Mouse (Mus musculus): ENCODE data around the gene Mstn.

Mstn gene

DNA sequence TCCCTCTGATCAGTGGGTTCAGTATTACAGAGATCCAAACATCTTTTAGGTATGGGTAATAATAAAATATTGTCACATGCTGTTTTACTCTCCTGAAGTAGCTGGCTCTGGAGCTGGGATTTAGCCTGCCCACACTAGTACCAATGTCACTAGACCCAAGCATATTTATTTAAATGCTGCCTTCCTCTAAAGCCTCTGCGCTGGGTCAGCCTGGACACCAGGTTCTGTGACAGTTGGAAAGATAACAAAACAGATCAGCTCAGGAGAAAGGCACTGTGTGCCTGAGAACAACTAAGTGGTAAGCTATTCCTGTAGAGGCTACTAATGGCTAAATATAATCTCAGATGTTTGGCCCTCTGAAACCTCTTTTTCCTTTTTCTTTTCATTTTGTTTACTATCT is 49.1 kb downstream of the Mstn start:
- no peak for DNase-seq

All from right cerebral cortex, adult 18-20 months (tissue).